Mouse (Mus musculus) olfactory bulb, adult 2 months (tissue): ENCODE results near the gene Tgfb2.

Experiments used
- CTCF ChIP-seq: fragments of 200-500 bp; IDR thresholded peaks from 2 replicates; pipeline ENCODE4 v1.5.1; 2012; ENCODE audit warnings: low read depth, mild to moderate bottlenecking, low read length, moderate library complexity; ENCODE audit not compliant: insufficient read depth
- POLR2A ChIP-seq: fragments of 200-500 bp; IDR thresholded peaks from 2 replicates; pipeline ENCODE4 v1.6.1; 2012; ENCODE audit warnings: mild to moderate bottlenecking, low read depth, low read length, moderate library complexity; ENCODE audit not compliant: insufficient read depth

DNA sequence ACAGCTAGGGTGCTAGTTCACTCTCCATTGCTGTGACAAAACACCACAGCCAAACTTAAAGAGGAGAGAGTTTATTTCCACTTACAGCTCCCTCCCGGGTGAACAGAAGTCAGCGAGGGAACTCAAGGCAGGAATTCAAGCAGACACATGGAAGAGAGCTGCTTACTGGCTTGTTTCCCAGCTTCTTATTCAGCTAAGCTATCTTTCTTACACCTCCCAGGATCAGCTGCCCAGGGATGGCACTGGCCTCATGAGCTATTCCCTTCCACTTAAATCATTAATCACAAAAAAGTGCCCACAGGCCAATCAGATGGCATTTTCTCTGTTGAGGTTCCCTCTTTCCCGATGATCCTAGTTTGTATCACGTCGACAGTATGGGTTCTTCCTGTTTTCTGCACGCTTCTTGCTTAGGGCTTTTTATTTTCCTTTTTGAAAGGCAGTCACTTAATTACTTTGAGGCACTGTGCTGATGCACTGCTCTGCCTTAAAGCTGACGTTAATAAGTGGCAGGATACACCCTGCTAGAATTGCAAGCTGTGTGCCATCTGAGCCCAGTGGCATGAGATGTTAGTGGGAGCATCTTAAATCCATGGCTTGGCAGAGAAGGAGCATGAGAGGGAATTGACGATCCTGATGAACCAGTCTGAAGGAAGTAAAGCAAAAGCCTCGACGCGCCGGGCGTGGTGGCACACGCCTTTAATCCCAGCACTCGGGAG lies 44.4 kb downstream of the Tgfb2 start:
- TF ChIP-seq POLR2A, result no peak
- TF ChIP-seq CTCF, result no peak
